Mouse (Mus musculus) erythroblast, embryonic 14.5 days (primary cell): Measurements from ENCODE around the gene Stard13.

ENCODE experiments used
- GATA1 ChIP-seq: IDR thresholded peaks from 2 replicates; pipeline ENCODE4 v1.6.1; 2012; ENCODE audit warnings: low read length, inconsistent platforms, mixed read lengths
- TAL1 ChIP-seq: IDR thresholded peaks from 3 replicates; pipeline ENCODE4 v1.6.1; 2012; ENCODE audit warnings: low read length, inconsistent platforms, mixed read lengths

- no peak for TF ChIP-seq TAL1
- no peak for TF ChIP-seq GATA1
These were observed 82.1 kb downstream of the Stard13 start for GRCm38 (mm10) chr5:151151549-151151948.
